Mouse (Mus musculus): Measurements from ENCODE around the gene Cabp7. TPM values are rescaled to one million over a fixed set of nuclear protein-coding genes. Genes with fewer than 3 reads are reported as not detected.

The Cabp7 gene
- 0.15 and 0.18 TPM in 2 replicates for polyA plus RNA-seq (2016; fragmentation: Nextera tagmentation; extraction: Ambion mirVana)

GRCm38 (mm10) chr11:4746733-4747132 is at the start of gene Cabp7:
Gene Cabp7, minus strand, starts transcription at chr11:4746778.
- Histone ChIP-seq H3K27me3 (replicated peaks) (peaks cover 97% of the 10 kb centered on the region), H3K9ac (peak within 1 kb of the TSS; percentile 28; the same call in 1 of the 2 replicates), H3K4me3 (peak within 1 kb of the TSS; percentile 59), H3K4me1 (replicated peaks) (peaks cover 18% of the 10 kb centered on the region), H3K9me3 (replicated peaks) (no peaks in the 10 kb centered on the region), H3K36me3 (no peaks in the 10 kb centered on the region), H3K4me2 (peak within 1 kb of the TSS; percentile 96), H3K27ac (ENCODE audit: poor library complexity, severe bottlenecking) (no peak within 1 kb of the TSS)
- no peak for ATAC-seq (ENCODE audit: insufficient number of reproducible peaks, low FRiP score)
- WGBS, result 0% methylated on average over 37 of the region's 73 CpGs

GRCm38 (mm10) chr11:4793006-4793405 is 46.4 kb upstream of the Cabp7 start:
- Histone ChIP-seq H3K4me3 (no peak overlapping the region), H3K27me3 (replicated peaks) (no peaks in the 10 kb centered on the region), H3K9me3 (replicated peaks) (no peaks in the 10 kb centered on the region), H3K9ac (no peak overlapping the region), H3K4me1 (replicated peaks) (0 out of 2 replicates have a peak, but pooled peaks cover 8% of the 10 kb centered on the region), H3K27ac (ENCODE audit: poor library complexity, severe bottlenecking) (no peak overlapping the region), H3K36me3 (peaks cover 49% of the 10 kb centered on the region), H3K4me2 (no peak overlapping the region)
- 51% methylated on average over 3 of the region's 3 CpGs for WGBS
- ATAC-seq (ENCODE audit: insufficient number of reproducible peaks, low FRiP score), result no peak

GRCm38 (mm10) chr11:4791549-4791948 is 45.0 kb upstream of the Cabp7 start:
- Histone ChIP-seq H3K4me1 (replicated peaks) (0 out of 2 replicates have a peak, but pooled peaks cover 5% of the 10 kb centered on the region), H3K27ac (ENCODE audit: poor library complexity, severe bottlenecking) (no peak overlapping the region), H3K9ac (no peak overlapping the region), H3K4me2 (no peak overlapping the region), H3K4me3 (no peak overlapping the region), H3K27me3 (replicated peaks) (no peaks in the 10 kb centered on the region), H3K9me3 (replicated peaks) (no peaks in the 10 kb centered on the region), H3K36me3 (peaks cover 61% of the 10 kb centered on the region)
- WGBS, result 66% methylated on average over 6 of the region's 6 CpGs
- ATAC-seq (ENCODE audit: insufficient number of reproducible peaks, low FRiP score), result no peak

GRCm38 (mm10) chr11:4789691-4790090 is 43.1 kb upstream of the Cabp7 start:
- peaks cover 74% of the 10 kb centered on the region for H3K36me3 ChIP-seq
- 92% methylated on average over 5 of the region's 5 CpGs for WGBS
- H3K27me3 ChIP-seq (replicated peaks), result no peaks in the 10 kb centered on the region
- ATAC-seq (ENCODE audit: insufficient number of reproducible peaks, low FRiP score), result no peak
- no peak overlapping the region for H3K4me3 ChIP-seq
- no peak overlapping the region for H3K4me2 ChIP-seq
- H3K4me1 ChIP-seq (replicated peaks), result 0 out of 2 replicates have a peak, but pooled peaks cover 5% of the 10 kb centered on the region
- H3K27ac ChIP-seq (ENCODE audit: poor library complexity, severe bottlenecking), result no peak overlapping the region
- no peak overlapping the region for H3K9ac ChIP-seq
- no peaks in the 10 kb centered on the region for H3K9me3 ChIP-seq (replicated peaks)

GRCm38 (mm10) chr11:4784629-4785142 is 38.1 kb upstream of the Cabp7 start:
- no peaks in the 10 kb centered on the region for H3K9me3 ChIP-seq (replicated peaks)
- H3K36me3 ChIP-seq, result peaks cover 88% of the 10 kb centered on the region
- 72% methylated on average over 5 of the region's 5 CpGs for WGBS
- no peaks in the 10 kb centered on the region for H3K27me3 ChIP-seq (replicated peaks)
- H3K27ac ChIP-seq (ENCODE audit: poor library complexity, severe bottlenecking), result no peak overlapping the region
- H3K9ac ChIP-seq, result no peak overlapping the region
- no peak for ATAC-seq (ENCODE audit: insufficient number of reproducible peaks, low FRiP score)
- H3K4me2 ChIP-seq, result no peak overlapping the region
- no peak overlapping the region for H3K4me3 ChIP-seq
- no peaks in the 10 kb centered on the region for H3K4me1 ChIP-seq (replicated peaks)

GRCm38 (mm10) chr11:4783116-4783515 is 36.5 kb upstream of the Cabp7 start:
- no peaks in the 10 kb centered on the region for H3K27me3 ChIP-seq (replicated peaks)
- WGBS, result 81% methylated on average over 3 of the region's 3 CpGs
- no peak overlapping the region for H3K9ac ChIP-seq
- H3K27ac ChIP-seq (ENCODE audit: poor library complexity, severe bottlenecking), result no peak overlapping the region
- no peak overlapping the region for H3K4me3 ChIP-seq
- H3K9me3 ChIP-seq (replicated peaks), result no peaks in the 10 kb centered on the region
- no peak overlapping the region for H3K4me2 ChIP-seq
- no peaks in the 10 kb centered on the region for H3K4me1 ChIP-seq (replicated peaks)
- ATAC-seq (ENCODE audit: insufficient number of reproducible peaks, low FRiP score), result no peak
- peaks cover 90% of the 10 kb centered on the region for H3K36me3 ChIP-seq

- Histone ChIP-seq H3K27ac (ENCODE audit: poor library complexity, severe bottlenecking) (no peak overlapping the region), H3K36me3 (peaks cover 85% of the 10 kb centered on the region), H3K9me3 (replicated peaks) (no peaks in the 10 kb centered on the region), H3K4me1 (replicated peaks) (no peaks in the 10 kb centered on the region), H3K4me3 (no peak overlapping the region), H3K27me3 (replicated peaks) (no peaks in the 10 kb centered on the region), H3K9ac (no peak overlapping the region), H3K4me2 (no peak overlapping the region)
- 74% methylated on average over 3 of the region's 3 CpGs for WGBS
- ATAC-seq (ENCODE audit: insufficient number of reproducible peaks, low FRiP score), result no peak
Observed at GRCm38 (mm10) chr11:4780927-4781326, 34.3 kb upstream of the Cabp7 start.

- 36% methylated on average over 3 of the region's 3 CpGs for WGBS
- H3K27ac ChIP-seq (ENCODE audit: poor library complexity, severe bottlenecking), result no peak overlapping the region
- no peak overlapping the region for H3K4me2 ChIP-seq
- no peaks in the 10 kb centered on the region for H3K4me1 ChIP-seq (replicated peaks)
- H3K36me3 ChIP-seq, result peaks cover 45% of the 10 kb centered on the region
- H3K4me3 ChIP-seq, result no peak overlapping the region
- no peak overlapping the region for H3K9ac ChIP-seq
- ATAC-seq (ENCODE audit: insufficient number of reproducible peaks, low FRiP score), result no peak
- no peaks in the 10 kb centered on the region for H3K27me3 ChIP-seq (replicated peaks)
- H3K9me3 ChIP-seq (replicated peaks), result no peaks in the 10 kb centered on the region
Observed at GRCm38 (mm10) chr11:4772925-4773324, 26.3 kb upstream of the Cabp7 start.

GRCm38 (mm10) chr11:4771756-4772155 is 25.2 kb upstream of the Cabp7 start:
- WGBS, result 81% methylated on average over 7 of the region's 7 CpGs
- H3K9me3 ChIP-seq (replicated peaks), result no peaks in the 10 kb centered on the region
- no peaks in the 10 kb centered on the region for H3K27me3 ChIP-seq (replicated peaks)
- no peak overlapping the region for H3K9ac ChIP-seq
- H3K4me1 ChIP-seq (replicated peaks), result no peaks in the 10 kb centered on the region
- no peak overlapping the region for H3K4me2 ChIP-seq
- ATAC-seq (ENCODE audit: insufficient number of reproducible peaks, low FRiP score), result no peak
- H3K27ac ChIP-seq (ENCODE audit: poor library complexity, severe bottlenecking), result no peak overlapping the region
- no peak overlapping the region for H3K4me3 ChIP-seq
- H3K36me3 ChIP-seq, result peaks cover 37% of the 10 kb centered on the region

GRCm38 (mm10) chr11:4769881-4770280 is 23.3 kb upstream of the Cabp7 start:
- H3K4me2 ChIP-seq, result no peak overlapping the region
- H3K4me1 ChIP-seq (replicated peaks), result no peaks in the 10 kb centered on the region
- H3K27me3 ChIP-seq (replicated peaks), result no peaks in the 10 kb centered on the region
- H3K9ac ChIP-seq, result no peak overlapping the region
- ATAC-seq (ENCODE audit: insufficient number of reproducible peaks, low FRiP score), result no peak
- no peak overlapping the region for H3K4me3 ChIP-seq
- peaks cover 26% of the 10 kb centered on the region for H3K36me3 ChIP-seq
- no peak overlapping the region for H3K27ac ChIP-seq (ENCODE audit: poor library complexity, severe bottlenecking)
- H3K9me3 ChIP-seq (replicated peaks), result no peaks in the 10 kb centered on the region
- 91% methylated on average over 6 of the region's 6 CpGs for WGBS

GRCm38 (mm10) chr11:4769293-4769692 is 22.7 kb upstream of the Cabp7 start:
- no peak overlapping the region for H3K4me2 ChIP-seq
- no peak overlapping the region for H3K27ac ChIP-seq (ENCODE audit: poor library complexity, severe bottlenecking)
- no peak overlapping the region for H3K4me3 ChIP-seq
- no peaks in the 10 kb centered on the region for H3K9me3 ChIP-seq (replicated peaks)
- no peak overlapping the region for H3K9ac ChIP-seq
- WGBS, result 78% methylated on average over 7 of the region's 7 CpGs
- no peak for ATAC-seq (ENCODE audit: insufficient number of reproducible peaks, low FRiP score)
- 0 out of 2 replicates have a peak, but pooled peaks cover 4% of the 10 kb centered on the region for H3K27me3 ChIP-seq (replicated peaks)
- peaks cover 24% of the 10 kb centered on the region for H3K36me3 ChIP-seq
- H3K4me1 ChIP-seq (replicated peaks), result no peaks in the 10 kb centered on the region

- ATAC-seq (ENCODE audit: insufficient number of reproducible peaks, low FRiP score), result no peak
- no peak overlapping the region for H3K4me3 ChIP-seq
- no peaks in the 10 kb centered on the region for H3K9me3 ChIP-seq (replicated peaks)
- H3K27me3 ChIP-seq (replicated peaks), result peaks cover 8% of the 10 kb centered on the region
- peaks cover 24% of the 10 kb centered on the region for H3K36me3 ChIP-seq
- H3K9ac ChIP-seq, result no peak overlapping the region
- H3K27ac ChIP-seq (ENCODE audit: poor library complexity, severe bottlenecking), result no peak overlapping the region
- H3K4me2 ChIP-seq, result no peak overlapping the region
- no peaks in the 10 kb centered on the region for H3K4me1 ChIP-seq (replicated peaks)
- 83% methylated on average over 4 of the region's 4 CpGs for WGBS
Observed at GRCm38 (mm10) chr11:4768399-4768798, 21.8 kb upstream of the Cabp7 start.
